Mouse (Mus musculus): ENCODE measurements around the gene Crmp1.

DNA sequence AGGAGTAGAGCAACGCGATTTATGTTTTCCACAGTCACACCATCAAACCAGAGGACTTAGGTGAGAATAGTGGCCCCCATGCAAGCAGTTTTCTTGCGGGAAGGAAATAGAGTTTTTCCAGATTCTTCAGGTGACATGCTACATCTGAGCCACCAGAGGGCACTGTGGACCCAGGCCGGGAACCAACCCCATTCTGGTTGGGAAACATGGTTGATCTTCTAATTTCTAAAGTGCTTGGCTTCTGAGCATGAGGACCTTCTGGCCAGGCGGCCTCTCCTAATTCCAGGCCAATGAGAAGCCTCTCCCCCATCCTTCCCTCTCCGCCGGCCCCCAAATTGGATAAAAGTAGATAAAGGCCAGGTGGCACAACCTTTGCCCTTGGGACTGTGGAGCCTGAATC, 56.6 kb downstream of the Crmp1 start:
- TF ChIP-seq CTCF (IDR thresholded peaks at IDR 0.05; ENCODE audit: control insufficient read depth, insufficient read depth, insufficient read length) (peak; percentile 54), USF1 (IDR thresholded peaks at IDR 0.05; ENCODE audit: low read depth) (no peak), CEBPB (IDR thresholded peaks at IDR 0.05; ENCODE audit: low read depth) (no peak), MYOG (IDR thresholded peaks at IDR 0.05; ENCODE audit: control insufficient read depth, extremely low read depth, insufficient read length) (no peak)
